Mouse (Mus musculus) MEL (cell line): ENCODE results near the gene Zfp648.

Experiments
- CTCF ChIP-seq, 3 experiments: IDR thresholded peaks in 2 of 3; conservative IDR thresholded peaks in 1 of 3; 2 replicates each; pipeline ENCODE4 v1.5.1; 2011 to 2012; ENCODE audit warnings: low read length in 3 of 3, low read depth in 2 of 3, mild to moderate bottlenecking in 2 of 3, improper control_type of control experiment in 1 of 3, inconsistent platforms in 1 of 3, mixed read lengths in 1 of 3, moderate library complexity in 1 of 3; ENCODE audit not compliant: control insufficient read depth in 1 of 3, insufficient read depth in 1 of 3, poor library complexity in 1 of 3, severe bottlenecking in 1 of 3
- E2F4 ChIP-seq: IDR thresholded peaks from 2 replicates; pipeline ENCODE4 v1.6.1; 2011; ENCODE audit warnings: low read depth, low read length, improper control_type of control experiment, borderline replicate concordance
- GABPA ChIP-seq: IDR thresholded peaks from 2 replicates; pipeline ENCODE4 v1.6.1; 2012; ENCODE audit warnings: low read depth, mild to moderate bottlenecking, inconsistent platforms, low read length, improper control_type of control experiment, moderate library complexity
- MAX ChIP-seq: IDR thresholded peaks from 2 replicates; pipeline ENCODE4 v1.6.1; 2011; ENCODE audit warnings: low read length, improper control_type of control experiment
- MEF2A ChIP-seq: IDR thresholded peaks from 2 replicates; pipeline ENCODE4 v1.6.1; 2014; ENCODE audit warnings: low read depth, mild to moderate bottlenecking, inconsistent platforms, low read length, improper control_type of control experiment; ENCODE audit not compliant: poor library complexity, insufficient replicate concordance, severe bottlenecking; ENCODE audit errors: extremely low read depth
- MXI1 ChIP-seq: IDR thresholded peaks from 2 replicates; pipeline ENCODE4 v1.6.1; 2011; ENCODE audit warnings: mild to moderate bottlenecking, low read depth, low read length, improper control_type of control experiment

DNA sequence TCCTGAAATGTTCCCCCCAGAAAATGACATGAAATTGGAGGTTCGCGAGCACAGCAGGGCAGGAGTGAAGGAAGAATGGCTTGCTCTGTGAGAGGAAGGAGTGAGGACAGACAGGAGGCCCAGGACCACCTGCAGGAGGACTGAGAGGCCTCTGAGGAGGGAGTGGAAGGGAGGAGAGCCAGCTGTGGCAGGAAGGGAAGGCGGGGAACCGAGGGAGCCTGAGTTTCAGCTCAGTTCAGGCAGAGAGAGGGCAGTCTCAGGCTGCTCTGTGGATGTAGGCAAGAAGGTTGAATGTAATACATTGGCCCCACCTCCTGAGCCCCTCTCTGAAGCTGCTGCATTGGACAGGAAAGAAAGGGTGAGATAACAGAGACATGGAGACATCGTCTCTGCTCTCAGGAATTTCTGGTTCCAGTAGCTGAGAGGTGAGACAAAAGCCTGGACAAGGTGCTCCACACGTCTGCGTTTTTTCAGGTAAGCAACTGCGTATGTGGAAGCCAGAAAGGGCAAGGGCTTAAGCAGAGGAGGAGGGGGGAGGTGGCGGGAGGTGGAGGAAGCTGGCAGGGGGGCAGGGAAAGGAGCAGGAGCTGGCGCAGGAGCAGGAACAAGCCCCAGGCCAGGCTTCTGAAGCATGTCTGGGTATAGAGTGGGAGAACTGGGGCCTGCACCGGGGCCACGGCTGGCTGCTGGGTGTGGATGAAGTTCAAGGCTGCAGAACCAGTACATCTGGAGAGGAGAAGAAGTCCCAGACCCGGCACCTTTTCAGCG is at the start of gene Zfp648:
- TF ChIP-seq MAX (no peak), E2F4 (no peak), MXI1 (no peak), MEF2A (no peak), CTCF (IDR thresholded peaks at IDR 0.05 in 2 of 3, conservative IDR thresholded peaks at IDR 0.05 in 1 of 3; ENCODE audit: control insufficient read depth in 1 of 3, insufficient read depth in 1 of 3, low read depth in 2 of 3, low read length in 3 of 3, poor library complexity in 1 of 3, severe bottlenecking in 1 of 3) (no peak), GABPA (no peak)
